Mouse (Mus musculus) cortical plate, adult 2 months (tissue): ENCODE results near the gene Cts3.
"Not testable (repeated sequence)": the region's sequence is repeated elsewhere in the genome, so short reads cannot be mapped to it uniquely, and the experiment has no call there.

ENCODE experiments used
- CTCF ChIP-seq: fragments of 200-500 bp; IDR thresholded peaks from 2 replicates; pipeline ENCODE4 v1.5.1; 2011; ENCODE audit warnings: mild to moderate bottlenecking, control low read depth, low read length; ENCODE audit not compliant: insufficient read depth; ENCODE audit errors: extremely low read depth
- POLR2A ChIP-seq: fragments of 200-500 bp; IDR thresholded peaks from 2 replicates; pipeline ENCODE4 v1.6.1; 2011; ENCODE audit warnings: mild to moderate bottlenecking, low read length, control low read depth; ENCODE audit not compliant: insufficient read depth; ENCODE audit errors: extremely low read depth

GRCm38 (mm10) chr13:61568074-61568473, 1.9 kb downstream of the Cts3 start, which contains the start of gene Gm49352:
- not testable (repeated sequence) for TF ChIP-seq POLR2A, CTCF
